Mouse (Mus musculus) intestine, embryonic 15.5 days (tissue): ENCODE results near the gene Cfap157. TPM values are rescaled to one million over a fixed set of nuclear protein-coding genes. Genes with fewer than 3 reads are reported as not detected.
A peak's percentile ranks its signal among the peaks of the same experiment; 100 is the strongest.

ENCODE experiments used
- ATAC-seq: fragments of 200-750 bp; cut with Nextera tagmentation; 2 replicates; pipeline ENCODE4 v1.8.0; 2017; ENCODE audit warnings: moderate TSS enrichment, moderate library complexity
- H3K27ac ChIP-seq: fragments of 300-500 bp; sonication (generic); 2 replicates; pipeline ENCODE4 v1.5.1; 2015; ENCODE audit warnings: mild to moderate bottlenecking, inconsistent platforms
- H3K27me3 ChIP-seq: fragments of 300-500 bp; sonication (generic); replicated peaks from 2 replicates; pipeline ENCODE4 v1.6.1; 2015; ENCODE audit warnings: inconsistent platforms
- H3K36me3 ChIP-seq: fragments of 300-500 bp; sonication (generic); 2 replicates; pipeline ENCODE4 v1.6.1; 2015; ENCODE audit warnings: inconsistent platforms
- H3K4me1 ChIP-seq: fragments of 300-500 bp; sonication (generic); replicated peaks from 2 replicates; pipeline ENCODE4 v1.6.1; 2015; ENCODE audit warnings: inconsistent platforms
- H3K4me2 ChIP-seq: fragments of 300-500 bp; sonication (generic); replicated peaks from 2 replicates; pipeline ENCODE4 v1.6.1; 2015; ENCODE audit warnings: mild to moderate bottlenecking, inconsistent platforms
- H3K4me3 ChIP-seq: fragments of 300-500 bp; sonication (generic); replicated peaks from 2 replicates; pipeline ENCODE4 v1.5.1; 2015; ENCODE audit warnings: inconsistent platforms
- H3K9ac ChIP-seq: fragments of 300-500 bp; sonication (generic); 2 replicates; pipeline ENCODE4 v1.6.1; 2015; ENCODE audit warnings: inconsistent platforms
- H3K9me3 ChIP-seq: fragments of 300-500 bp; sonication (generic); 2 replicates; pipeline ENCODE4 v1.6.1; 2016; ENCODE audit warnings: inconsistent platforms
- WGBS: fragments of 180-500 bp; shearing (Covaris S2); methylation state at CpG from one replicate; pipeline ENCODE4 v1.1.7; 2015; 5-methylcytosine and 5-hydroxymethylcytosine counted together
- polyA plus RNA-seq: library from polyadenylated mRNA; unstranded; fragments of >200 nt; fragmentation: Nextera tagmentation; extraction: Ambion mirVana; gene quantifications from 2 replicates; pipeline ENCODE4 v1.2.1, GENCODE M21; 2015

Gene Cfap157
- polyA plus RNA-seq, 1 experiment from 2014 or later = 0.26 TPM

DNA sequence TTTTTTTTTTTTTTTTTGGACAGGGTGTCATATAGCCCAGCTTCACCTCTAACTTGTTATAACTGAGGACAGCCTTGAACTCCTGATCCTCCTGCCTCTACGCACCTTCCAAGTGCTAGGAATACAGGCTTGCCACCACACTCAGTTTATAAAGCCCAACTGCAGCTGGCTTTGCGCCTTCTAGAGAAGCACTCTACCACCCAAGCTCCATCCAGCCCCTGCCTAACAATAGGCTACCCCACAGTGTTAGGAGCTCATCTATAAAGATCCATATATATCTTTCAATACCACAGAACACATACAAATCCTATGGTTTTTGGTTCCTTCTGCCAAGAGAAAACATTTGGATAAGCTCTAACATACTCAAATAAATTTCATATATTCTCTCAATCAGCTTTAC, 32.3 kb upstream of the Cfap157 start:
- ATAC-seq = no peak
- no peak overlapping the region for H3K27ac ChIP-seq
- H3K36me3 ChIP-seq = no peaks in the 10 kb centered on the region
- H3K9me3 ChIP-seq = no peaks in the 10 kb centered on the region
- no peak overlapping the region for H3K4me3 ChIP-seq
- H3K27me3 ChIP-seq = no peaks in the 10 kb centered on the region
- 96% methylated on average over 2 of the region's 2 CpGs for WGBS
- no peaks in the 10 kb centered on the region for H3K4me1 ChIP-seq
- no peak overlapping the region for H3K4me2 ChIP-seq
- H3K9ac ChIP-seq = no peak overlapping the region

DNA sequence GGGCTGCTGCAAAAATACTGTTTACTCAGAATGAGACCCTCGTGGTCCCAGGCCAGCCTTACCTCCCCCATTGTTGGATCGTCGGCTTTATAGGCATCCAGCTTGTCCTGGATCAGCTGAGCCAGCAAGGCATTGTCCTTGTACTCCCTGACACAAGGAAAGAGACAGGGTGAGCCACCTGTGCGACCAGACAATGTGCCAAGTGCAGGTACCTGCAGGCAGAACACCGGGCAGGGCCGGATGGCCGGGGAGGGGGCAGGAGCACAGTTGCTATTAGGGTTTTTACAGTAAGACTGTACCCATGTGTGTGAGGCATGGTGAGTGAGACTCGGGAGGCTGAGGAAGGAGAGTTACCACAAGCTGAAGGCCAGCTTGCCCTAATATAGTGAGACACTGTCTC, 27.7 kb upstream of the Cfap157 start:
- 75% methylated on average over 8 of the region's 8 CpGs for WGBS
- Histone ChIP-seq H3K4me1 (no peaks in the 10 kb centered on the region), H3K27ac (no peak overlapping the region), H3K4me2 (no peak overlapping the region), H3K27me3 (no peaks in the 10 kb centered on the region), H3K36me3 (no peaks in the 10 kb centered on the region), H3K9me3 (no peaks in the 10 kb centered on the region), H3K9ac (no peak overlapping the region), H3K4me3 (no peak overlapping the region)
- no peak for ATAC-seq

DNA sequence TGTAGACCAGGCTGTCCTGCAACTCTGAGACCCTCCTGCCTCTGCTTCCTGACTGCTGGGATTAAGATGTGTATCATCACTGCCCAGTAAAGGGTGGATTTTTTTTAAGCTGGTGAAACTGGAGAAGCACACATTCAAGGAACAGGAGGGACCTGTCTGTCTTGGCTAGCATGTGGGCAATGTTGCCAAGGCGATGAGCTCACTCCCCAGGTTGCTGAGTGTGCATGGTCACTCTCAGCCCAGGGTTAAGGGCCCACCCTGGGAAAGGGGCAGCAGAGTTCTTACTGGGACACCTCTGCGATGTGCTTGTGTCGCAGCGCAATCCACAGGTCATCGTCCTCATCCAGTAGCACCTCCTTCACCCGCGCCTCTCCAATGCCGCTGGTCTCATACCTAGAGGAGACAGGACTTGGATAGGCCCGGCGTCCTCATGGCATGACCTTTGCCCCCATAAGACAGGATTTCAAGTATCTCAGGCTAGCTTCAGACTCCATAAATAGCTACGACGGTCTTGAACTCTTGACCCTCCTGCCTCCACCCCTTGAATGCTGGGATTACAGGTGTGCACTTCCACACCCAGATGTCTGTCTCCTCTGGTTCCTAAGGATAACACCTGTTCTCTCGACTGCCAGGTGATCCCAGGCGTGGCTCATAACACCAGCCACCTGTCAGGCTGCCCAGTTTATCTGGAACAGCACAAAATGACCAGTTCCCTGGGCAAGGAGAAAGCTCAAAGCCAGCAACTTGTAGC, 24.8 kb upstream of the Cfap157 start:
- Histone ChIP-seq H3K9me3 (no peaks in the 10 kb centered on the region), H3K36me3 (peaks cover 9% of the 10 kb centered on the region; the same call in 1 of the 2 replicates), H3K4me1 (no peaks in the 10 kb centered on the region), H3K4me3 (no peak overlapping the region), H3K9ac (no peak overlapping the region), H3K4me2 (no peak overlapping the region), H3K27ac (no peak overlapping the region), H3K27me3 (no peaks in the 10 kb centered on the region)
- peak; percentile 76 for ATAC-seq
- WGBS = 80% methylated on average over 14 of the region's 14 CpGs

DNA sequence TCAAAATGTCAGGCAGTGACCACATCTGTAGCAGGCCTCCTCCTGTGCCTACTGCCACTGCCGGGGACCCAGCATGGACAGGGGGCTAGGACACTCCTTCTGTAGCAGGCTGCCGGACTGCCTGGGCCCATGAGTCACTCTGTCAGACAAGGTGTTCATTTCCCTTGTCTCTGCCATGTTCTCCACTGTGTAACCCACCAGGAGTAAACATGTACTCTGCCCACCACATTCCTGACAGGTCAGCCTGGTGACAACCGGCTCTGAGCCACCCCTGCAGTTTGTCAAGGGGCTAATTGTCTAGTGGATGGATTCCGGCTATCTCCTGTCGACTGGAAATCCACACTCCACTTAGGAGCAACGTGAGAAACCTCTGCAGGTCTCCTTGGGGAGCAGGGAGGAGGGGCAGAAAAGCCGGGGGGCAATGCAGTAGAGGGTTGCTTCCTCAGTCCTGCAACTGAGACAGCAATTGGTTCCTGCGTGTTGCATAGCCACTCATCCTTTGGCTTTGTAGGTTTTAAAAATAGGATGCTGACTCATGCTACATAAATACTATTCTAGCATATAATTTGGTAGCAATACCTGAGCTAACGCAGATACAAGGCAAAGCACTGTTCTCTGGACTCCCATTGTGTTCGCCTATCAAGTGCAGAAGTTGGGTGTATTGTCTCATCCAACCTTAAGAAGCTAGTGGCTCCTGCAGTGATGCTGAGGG, 14.2 kb upstream of the Cfap157 start:
- WGBS = 51% methylated on average over 10 of the region's 10 CpGs
- Histone ChIP-seq H3K4me1 (no peaks in the 10 kb centered on the region), H3K27me3 (no peaks in the 10 kb centered on the region), H3K27ac (no peak overlapping the region), H3K4me3 (no peak overlapping the region), H3K9ac (no peak overlapping the region), H3K36me3 (peaks cover 9% of the 10 kb centered on the region), H3K4me2 (no peak overlapping the region), H3K9me3 (no peaks in the 10 kb centered on the region)
- ATAC-seq = no peak

DNA sequence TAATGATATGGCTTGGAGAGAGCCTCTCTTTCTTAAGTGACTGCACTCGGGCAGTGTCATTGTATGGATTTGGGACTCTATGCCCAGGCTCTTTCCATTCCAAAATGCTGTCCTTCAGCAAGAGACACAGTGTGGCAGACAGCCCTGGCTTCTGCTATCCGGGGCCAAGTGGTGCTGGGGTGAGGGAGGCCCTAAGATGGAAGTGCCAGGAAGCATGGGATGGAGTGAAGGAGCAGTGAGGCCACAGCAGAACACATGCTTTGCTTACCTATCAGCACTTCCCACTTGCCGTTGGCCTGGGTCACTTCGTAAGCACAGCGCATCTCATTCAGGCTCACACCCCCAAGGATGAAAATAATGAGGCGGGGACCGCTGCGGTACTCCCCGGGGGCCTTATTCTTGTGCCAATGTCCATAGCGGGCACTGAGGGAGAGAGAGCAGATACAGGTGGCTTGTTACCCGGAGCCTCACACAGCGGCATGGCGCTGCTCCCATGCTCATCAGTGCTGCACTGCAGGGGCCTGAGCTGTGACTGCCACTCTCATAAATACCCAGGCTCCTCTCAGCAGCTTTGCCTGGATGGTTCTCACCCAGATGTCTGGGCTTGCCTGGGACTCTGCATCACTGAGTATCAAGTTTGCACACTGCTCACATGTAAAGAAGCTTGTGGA, 11.7 kb upstream of the Cfap157 start:
- Histone ChIP-seq H3K4me3 (no peak overlapping the region), H3K4me2 (no peak overlapping the region), H3K9ac (no peak overlapping the region), H3K36me3 (peaks cover 9% of the 10 kb centered on the region), H3K27ac (no peak overlapping the region), H3K4me1 (no peaks in the 10 kb centered on the region), H3K27me3 (no peaks in the 10 kb centered on the region), H3K9me3 (no peaks in the 10 kb centered on the region)
- 90% methylated on average over 13 of the region's 13 CpGs for WGBS
- ATAC-seq = no peak

DNA sequence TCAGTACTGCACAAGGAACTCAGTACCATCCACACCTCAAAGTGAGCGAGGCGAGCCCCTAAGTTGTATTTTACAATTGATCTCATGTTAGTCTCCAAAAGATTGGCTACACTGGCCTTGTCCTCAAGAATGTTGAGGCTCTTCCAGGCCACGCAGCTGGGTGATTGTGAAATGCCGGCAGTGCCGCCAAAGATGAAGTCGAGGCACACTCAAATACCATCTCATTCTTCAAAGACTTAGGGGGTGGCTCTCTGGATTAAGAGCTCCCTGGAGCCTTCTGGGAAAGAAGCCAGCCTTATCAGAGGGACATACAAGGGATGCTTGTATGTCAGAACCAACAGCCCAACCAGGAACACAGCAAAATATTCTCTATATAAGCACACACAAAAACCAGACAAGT, 7.1 kb upstream of the Cfap157 start:
- no peak overlapping the region for H3K4me2 ChIP-seq
- H3K4me1 ChIP-seq = no peaks in the 10 kb centered on the region
- no peak overlapping the region for H3K4me3 ChIP-seq
- ATAC-seq = no peak
- H3K9ac ChIP-seq = no peak overlapping the region
- no peaks in the 10 kb centered on the region for H3K27me3 ChIP-seq
- H3K36me3 ChIP-seq = 0 out of 2 replicates have a peak, but pooled peaks cover 2% of the 10 kb centered on the region
- H3K27ac ChIP-seq = no peak overlapping the region
- 75% methylated on average over 6 of the region's 6 CpGs for WGBS
- H3K9me3 ChIP-seq = no peaks in the 10 kb centered on the region

DNA sequence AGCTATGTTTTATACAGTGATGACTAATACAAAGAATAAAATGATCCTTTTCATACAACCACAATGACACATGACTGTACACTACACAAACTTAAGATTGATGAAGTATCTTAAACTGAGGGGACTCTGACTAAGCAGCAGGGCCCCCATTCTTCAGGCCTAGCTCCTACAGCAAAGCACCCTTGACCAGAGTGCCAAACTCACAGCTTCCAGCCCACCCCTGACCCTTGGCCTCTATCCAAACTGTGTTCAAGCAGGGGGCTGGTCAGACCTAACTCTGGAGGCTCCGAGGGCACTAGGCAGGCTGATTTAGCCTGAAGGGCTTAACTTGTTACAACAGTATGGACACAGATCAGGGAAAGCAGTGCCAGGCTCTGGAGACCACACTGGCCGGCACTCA, 4.4 kb upstream of the Cfap157 start:
- Histone ChIP-seq H3K4me3 (no peak overlapping the region), H3K4me1 (no peaks in the 10 kb centered on the region), H3K27me3 (no peaks in the 10 kb centered on the region), H3K9me3 (no peaks in the 10 kb centered on the region), H3K27ac (no peak overlapping the region), H3K4me2 (no peak overlapping the region), H3K9ac (no peak overlapping the region), H3K36me3 (no peaks in the 10 kb centered on the region)
- ATAC-seq = no peak
- WGBS = 59% methylated on average over 2 of the region's 2 CpGs

DNA sequence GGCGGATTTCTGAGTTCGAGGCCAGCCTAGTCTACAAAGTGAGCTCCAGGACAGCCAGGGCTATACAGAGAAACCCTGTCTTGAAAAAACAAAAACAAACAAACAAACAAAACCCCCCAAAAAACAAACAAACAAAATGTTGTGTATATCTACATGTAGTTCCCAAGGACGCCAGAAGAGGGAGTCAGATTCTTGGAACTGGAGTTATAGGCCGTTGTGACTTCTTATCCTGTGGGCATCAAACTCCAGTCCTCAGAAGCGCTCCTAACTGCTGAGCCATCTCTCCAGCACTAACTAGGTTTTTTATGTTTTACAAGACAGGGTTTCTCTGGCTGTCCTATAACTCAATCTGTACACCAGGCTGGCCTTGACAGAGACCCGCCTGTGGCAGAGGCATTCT, 2.9 kb upstream of the Cfap157 start:
- 64% methylated on average over 6 of the region's 6 CpGs for WGBS
- ATAC-seq = no peak
- Histone ChIP-seq H3K9ac (no peak overlapping the region), H3K4me2 (no peak overlapping the region), H3K27ac (no peak overlapping the region), H3K4me1 (no peaks in the 10 kb centered on the region), H3K4me3 (no peak overlapping the region), H3K36me3 (no peaks in the 10 kb centered on the region), H3K9me3 (no peaks in the 10 kb centered on the region), H3K27me3 (no peaks in the 10 kb centered on the region)

DNA sequence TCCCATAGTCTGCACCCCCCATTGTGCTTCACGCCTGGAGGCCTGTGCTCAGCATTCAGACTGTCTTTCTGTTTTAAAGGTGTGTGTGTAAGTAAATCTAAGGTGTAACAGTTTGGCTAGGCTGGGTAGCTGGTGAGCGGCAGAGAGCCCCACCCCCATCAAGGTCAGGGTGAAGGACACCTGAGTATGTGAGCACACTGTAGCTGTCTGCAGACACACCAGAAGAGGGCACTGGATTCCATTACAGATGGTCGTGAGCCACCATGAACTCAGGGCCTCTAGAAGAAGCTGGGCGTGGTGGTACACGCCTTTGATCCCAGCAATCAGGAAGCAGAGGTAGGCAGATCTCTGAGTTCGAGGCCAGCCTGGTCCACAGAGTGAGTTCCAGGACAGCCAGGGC, 2.5 kb downstream of the Cfap157 start:
- Histone ChIP-seq H3K27ac (no peak overlapping the region), H3K9me3 (no peaks in the 10 kb centered on the region), H3K4me3 (no peak overlapping the region), H3K4me1 (no peaks in the 10 kb centered on the region), H3K4me2 (no peak overlapping the region), H3K9ac (no peak overlapping the region), H3K36me3 (no peaks in the 10 kb centered on the region), H3K27me3 (no peaks in the 10 kb centered on the region)
- no peak for ATAC-seq
- WGBS = 68% methylated on average over 6 of the region's 6 CpGs

DNA sequence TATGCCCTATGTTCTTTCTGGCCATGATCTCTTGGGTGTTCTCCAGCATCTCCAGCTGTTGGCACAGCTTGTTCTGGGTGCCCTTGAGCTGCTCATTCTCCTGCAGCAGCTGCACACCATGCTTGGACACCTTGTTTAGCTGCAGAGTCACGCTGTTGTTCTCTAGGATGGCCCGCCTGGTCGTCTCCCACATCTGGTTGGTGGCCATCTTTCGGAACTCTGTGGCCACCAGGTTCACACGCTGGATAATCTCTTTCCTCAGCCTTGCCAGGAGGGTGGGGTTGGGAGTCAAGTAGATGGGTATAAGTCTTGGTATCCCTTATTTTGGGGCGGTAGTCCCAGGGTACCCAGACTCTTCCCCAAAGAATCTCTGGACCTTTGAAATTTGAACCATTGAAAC, 4.5 kb downstream of the Cfap157 start:
- H3K9me3 ChIP-seq = no peaks in the 10 kb centered on the region
- H3K9ac ChIP-seq = no peak overlapping the region
- ATAC-seq = no peak
- H3K36me3 ChIP-seq = no peaks in the 10 kb centered on the region
- no peak overlapping the region for H3K27ac ChIP-seq
- no peaks in the 10 kb centered on the region for H3K27me3 ChIP-seq
- H3K4me2 ChIP-seq = no peak overlapping the region
- H3K4me3 ChIP-seq = no peak overlapping the region
- H3K4me1 ChIP-seq = peaks cover 9% of the 10 kb centered on the region; the same call in 1 of the 2 replicates
- WGBS = 91% methylated on average over 6 of the region's 6 CpGs

DNA sequence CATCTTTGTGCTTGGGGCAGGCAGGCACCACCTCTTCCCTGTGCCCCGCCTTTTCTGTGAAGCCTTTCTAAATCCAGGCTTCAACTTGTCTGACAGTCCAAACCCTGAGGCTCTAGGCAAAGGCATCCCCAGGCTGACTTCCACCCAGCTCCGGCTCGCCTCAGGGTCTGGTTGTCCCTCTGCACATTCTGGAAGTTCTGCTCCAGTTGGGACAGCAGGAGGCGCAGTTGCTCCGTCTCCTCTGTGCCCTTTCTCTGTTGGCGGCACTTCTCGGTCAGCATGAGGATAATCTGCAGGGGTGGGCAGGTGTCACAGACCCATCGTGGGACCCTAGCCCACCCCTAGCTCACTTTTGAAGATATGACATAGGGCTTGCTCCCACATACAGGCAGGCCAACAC, 5.1 kb downstream of the Cfap157 start:
- H3K27me3 ChIP-seq = no peaks in the 10 kb centered on the region
- H3K27ac ChIP-seq = no peak overlapping the region
- ATAC-seq = no peak
- WGBS = 17% methylated on average over 8 of the region's 8 CpGs
- H3K9me3 ChIP-seq = no peaks in the 10 kb centered on the region
- H3K4me3 ChIP-seq = no peak overlapping the region
- H3K9ac ChIP-seq = no peak overlapping the region
- H3K36me3 ChIP-seq = no peaks in the 10 kb centered on the region
- H3K4me2 ChIP-seq = no peak overlapping the region
- H3K4me1 ChIP-seq = peaks cover 14% of the 10 kb centered on the region; the same call in 1 of the 2 replicates

DNA sequence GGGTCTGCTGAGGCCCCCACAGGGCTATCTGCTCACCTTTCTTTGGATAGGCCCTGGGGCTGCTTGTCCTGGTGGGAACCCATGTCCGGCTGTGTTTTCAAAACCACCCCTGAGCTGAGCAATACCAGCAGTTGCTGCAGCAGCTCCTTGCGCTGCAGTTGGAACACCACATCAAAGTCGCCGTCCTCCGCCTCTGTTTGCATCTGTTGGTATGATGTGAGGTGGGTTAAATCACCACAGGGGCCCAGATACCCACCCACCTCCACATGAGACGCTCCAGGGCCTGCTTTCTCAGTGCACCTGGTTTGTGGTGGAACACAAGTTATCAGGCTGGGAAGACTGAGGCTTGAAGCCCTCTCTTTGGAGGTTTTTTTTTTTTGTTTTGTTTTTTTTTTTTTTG, 6.1 kb downstream of the Cfap157 start:
- no peak overlapping the region for H3K9ac ChIP-seq
- no peaks in the 10 kb centered on the region for H3K9me3 ChIP-seq
- no peak for ATAC-seq
- no peak overlapping the region for H3K4me2 ChIP-seq
- H3K36me3 ChIP-seq = no peaks in the 10 kb centered on the region
- no peaks in the 10 kb centered on the region for H3K27me3 ChIP-seq
- no peak overlapping the region for H3K4me3 ChIP-seq
- 95% methylated on average over 6 of the region's 6 CpGs for WGBS
- peaks cover 17% of the 10 kb centered on the region; the same call in 1 of the 2 replicates for H3K4me1 ChIP-seq
- no peak overlapping the region for H3K27ac ChIP-seq
